Mouse (Mus musculus): ENCODE data around the gene Olfr461.
"Not testable (repeated sequence)": the region's sequence is repeated elsewhere in the genome, so short reads cannot be mapped to it uniquely, and the experiment has no call there.

Olfr461 gene

GRCm38 (mm10) chr6:40554950-40555349, at the start of gene Olfr461:
TSS of gene Olfr461 (minus strand) at chr6:40555050.
- no peak for DNase-seq (ENCODE audit: low read depth in 2 of 2, low spot score in 2 of 2)

- DNase-seq (ENCODE audit: low read depth in 2 of 2, low spot score in 2 of 2), result not testable (repeated sequence)
Observed at GRCm38 (mm10) chr6:40598546-40598945, 43.7 kb upstream of the Olfr461 start.

GRCm38 (mm10) chr6:40594804-40595550, 40.1 kb upstream of the Olfr461 start:
- DNase-seq (ENCODE audit: low read depth in 2 of 2, low spot score in 2 of 2), result no peak

GRCm38 (mm10) chr6:40588346-40588745, 33.5 kb upstream of the Olfr461 start:
- DNase-seq (ENCODE audit: low read depth in 2 of 2, low spot score in 2 of 2), result no peak

GRCm38 (mm10) chr6:40585645-40586044, 30.8 kb upstream of the Olfr461 start, which contains the start of gene Clec5a:
TSS of gene Clec5a (minus strand) at chr6:40585821.
- no peak for DNase-seq (ENCODE audit: low read depth in 2 of 2, low spot score in 2 of 2)

GRCm38 (mm10) chr6:40584336-40584735, 29.5 kb upstream of the Olfr461 start:
- DNase-seq (ENCODE audit: low read depth in 2 of 2, low spot score in 2 of 2), result no peak

- no peak for DNase-seq (ENCODE audit: low read depth in 2 of 2, low spot score in 2 of 2)
Observed at GRCm38 (mm10) chr6:40576305-40576704, 21.5 kb upstream of the Olfr461 start.

- DNase-seq (ENCODE audit: low read depth in 2 of 2, low spot score in 2 of 2), result no peak
Observed at GRCm38 (mm10) chr6:40573618-40574017, 18.8 kb upstream of the Olfr461 start.

- no peak for DNase-seq (ENCODE audit: low read depth in 2 of 2, low spot score in 2 of 2)
Observed at GRCm38 (mm10) chr6:40569187-40569586, 14.3 kb upstream of the Olfr461 start, which contains the start of gene Olfr460. TSS of gene Olfr460 (plus strand) at chr6:40569487.

GRCm38 (mm10) chr6:40544690-40545089, 10.2 kb downstream of the Olfr461 start:
- no peak for DNase-seq (ENCODE audit: low read depth in 2 of 2, low spot score in 2 of 2)

- DNase-seq (ENCODE audit: low read depth in 2 of 2, low spot score in 2 of 2), result no peak
Observed at GRCm38 (mm10) chr6:40519408-40519807, 35.4 kb downstream of the Olfr461 start, which contains the start of gene Prss37. TSS of gene Prss37 (minus strand) at chr6:40519508.

- no peak for DNase-seq (ENCODE audit: low read depth in 2 of 2, low spot score in 2 of 2)
Observed at GRCm38 (mm10) chr6:40493229-40493628, 61.6 kb downstream of the Olfr461 start, which contains the start of gene Tas2r108. TSS of gene Tas2r108 (plus strand) at chr6:40493529.
